Mouse (Mus musculus): ENCODE results near the gene Cdkl3. TPM values are rescaled to one million over a fixed set of nuclear protein-coding genes. Genes with fewer than 3 reads are reported as not detected.

The Cdkl3 gene
- total and polyA plus RNA-seq, 2 experiments from 2014 or later, result 35.5 to 40.4 TPM

DNA sequence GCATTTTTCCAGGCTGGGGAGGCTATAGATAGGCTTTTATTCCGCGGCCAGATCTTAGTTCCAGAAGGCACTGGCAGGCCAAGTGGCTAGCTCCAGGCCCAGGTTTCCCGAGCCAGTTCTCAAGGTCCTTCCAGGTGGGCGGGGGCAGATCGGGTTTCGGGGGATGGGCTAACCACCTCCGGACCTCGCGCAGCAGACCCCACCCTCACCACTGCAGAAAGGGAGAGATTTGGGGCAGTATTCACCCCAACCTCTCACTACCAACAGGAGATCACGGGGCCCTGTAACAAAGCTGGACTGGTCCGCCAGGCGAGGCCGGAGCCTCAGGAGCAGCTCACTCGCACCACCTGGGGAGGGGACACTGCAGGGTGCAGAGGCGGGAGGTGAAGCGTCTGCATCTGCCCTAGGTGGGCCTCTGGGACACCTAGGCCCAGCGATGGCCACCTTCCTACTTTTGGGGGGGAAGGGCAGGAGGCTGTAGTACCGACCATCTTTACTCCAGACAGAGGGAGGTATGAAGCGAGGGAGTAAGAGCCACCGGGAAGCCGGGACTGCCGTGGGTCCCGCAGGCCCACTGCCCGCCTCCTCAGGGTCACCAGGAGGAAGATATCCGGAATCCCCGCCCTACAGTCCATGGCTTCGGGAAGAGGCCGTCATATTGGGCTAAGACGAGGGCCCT is 4.3 kb upstream of the Cdkl3 start:
- Histone ChIP-seq H3K9me3 (ENCODE audit: low read length) (no peaks in the 10 kb centered on the region), H3K27ac (ENCODE audit: low read depth, low read length) (peak overlapping the region; percentile 92), H3K9ac (peak overlapping the region; percentile 97), H3K36me3 (ENCODE audit: insufficient read depth) (peaks cover 30% of the 10 kb centered on the region), H3K4me1 (ENCODE audit: insufficient read depth) (peaks cover 21% of the 10 kb centered on the region), H3K4me3 (ENCODE audit: low read depth, low read length) (peak overlapping the region; percentile 95), H3K27me3 (ENCODE audit: insufficient read depth, low read length) (no peaks in the 10 kb centered on the region), H3K4me2 (ENCODE audit: low read depth) (peak overlapping the region; percentile 83)
- DNase-seq (no peak), ATAC-seq (no peak; the same call in 1 of the 2 replicates)
- WGBS, result 2% methylated on average over 29 of the region's 29 CpGs
- TF ChIP-seq CTCF (IDR thresholded peaks at IDR 0.05; ENCODE audit: low read depth), result peak; percentile 17

DNA sequence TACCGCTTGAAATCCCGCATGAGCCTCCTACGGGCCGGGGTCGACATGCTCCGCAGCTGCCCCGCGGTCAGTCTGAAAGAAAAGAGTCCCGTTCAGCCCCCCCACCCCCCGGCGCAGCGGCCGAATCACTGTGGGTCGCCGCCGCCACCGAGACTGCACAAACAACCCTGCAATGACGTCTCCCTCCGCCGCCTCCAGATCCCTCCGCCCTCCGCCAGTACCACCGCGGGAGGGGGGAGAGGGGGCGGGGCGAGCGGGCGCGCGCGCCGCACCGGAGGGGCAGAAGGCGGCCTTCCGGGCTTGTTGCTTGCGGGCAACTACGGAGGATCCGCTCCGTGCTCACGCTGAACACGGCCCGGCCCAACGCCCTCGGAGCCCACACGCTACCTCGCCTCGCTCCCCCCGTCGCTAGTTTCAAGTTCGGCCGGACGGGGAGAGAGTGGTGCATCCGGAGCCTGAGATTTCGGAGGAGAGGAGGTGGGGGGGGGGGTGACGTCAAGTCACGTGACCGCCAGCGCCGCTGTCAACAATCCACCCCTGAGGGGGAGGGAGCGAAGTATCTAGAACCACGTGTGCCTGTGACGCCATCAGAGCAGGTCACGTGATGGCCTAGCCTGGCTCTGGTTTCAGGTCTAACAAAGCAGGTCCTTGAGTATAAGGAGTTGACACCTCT is 3.6 kb upstream of the Cdkl3 start, which contains the start of gene Ube2b:
Gene Ube2b, minus strand, starts transcription at position 473 of the 673 bp plus-strand sequence.
- Histone ChIP-seq H3K4me1 (ENCODE audit: insufficient read depth) (peaks cover 21% of the 10 kb centered on the region), H3K4me3 (ENCODE audit: low read depth, low read length) (peak within 1 kb of the TSS; percentile 95), H3K36me3 (ENCODE audit: insufficient read depth) (peaks cover 24% of the 10 kb centered on the region), H3K9me3 (ENCODE audit: low read length) (no peaks in the 10 kb centered on the region), H3K9ac (peak within 1 kb of the TSS; percentile 97), H3K27ac (ENCODE audit: low read depth, low read length) (peak within 1 kb of the TSS; percentile 92), H3K4me2 (ENCODE audit: low read depth) (peak within 1 kb of the TSS; percentile 83), H3K27me3 (ENCODE audit: insufficient read depth, low read length) (no peaks in the 10 kb centered on the region)
- ATAC-seq (peak; percentile 88), DNase-seq (peak; percentile 98)
- TF ChIP-seq CTCF (IDR thresholded peaks at IDR 0.05; ENCODE audit: low read depth), result no peak
- under 1% methylated on average over 59 of the region's 63 CpGs for WGBS

DNA sequence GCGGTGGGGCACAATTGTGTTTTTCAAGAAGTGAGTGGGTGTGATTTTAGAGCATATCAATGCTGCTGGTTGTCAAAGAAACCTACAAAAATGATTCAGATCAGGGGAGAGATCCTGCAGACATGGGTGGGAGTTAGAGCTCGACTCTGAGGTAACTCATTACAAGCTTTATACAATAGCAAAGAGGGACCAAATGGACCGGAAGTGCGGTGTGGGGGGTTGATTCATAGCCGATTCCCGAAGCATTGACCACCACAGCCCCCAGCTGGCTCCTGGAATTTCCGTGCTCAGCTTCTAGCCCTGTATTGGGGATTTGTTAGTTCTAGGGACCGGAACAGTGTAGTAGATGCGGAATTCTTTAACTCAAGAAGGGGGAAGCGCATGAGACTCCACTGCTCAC is 2.7 kb upstream of the Cdkl3 start:
- Histone ChIP-seq H3K27me3 (ENCODE audit: insufficient read depth, low read length) (no peaks in the 10 kb centered on the region), H3K4me3 (ENCODE audit: low read depth, low read length) (peak overlapping the region; percentile 95), H3K36me3 (ENCODE audit: insufficient read depth) (peaks cover 14% of the 10 kb centered on the region), H3K9me3 (ENCODE audit: low read length) (no peaks in the 10 kb centered on the region), H3K4me2 (ENCODE audit: low read depth) (peak overlapping the region; percentile 58), H3K27ac (ENCODE audit: low read depth, low read length) (peak overlapping the region; percentile 83), H3K9ac (peak overlapping the region; percentile 97; the same call in 1 of the 2 replicates), H3K4me1 (ENCODE audit: insufficient read depth) (peaks cover 21% of the 10 kb centered on the region)
- ATAC-seq (no peak), DNase-seq (no peak)
- no peak for TF ChIP-seq CTCF (IDR thresholded peaks at IDR 0.05; ENCODE audit: low read depth)
- WGBS, result 59% methylated on average over 10 of the region's 10 CpGs

DNA sequence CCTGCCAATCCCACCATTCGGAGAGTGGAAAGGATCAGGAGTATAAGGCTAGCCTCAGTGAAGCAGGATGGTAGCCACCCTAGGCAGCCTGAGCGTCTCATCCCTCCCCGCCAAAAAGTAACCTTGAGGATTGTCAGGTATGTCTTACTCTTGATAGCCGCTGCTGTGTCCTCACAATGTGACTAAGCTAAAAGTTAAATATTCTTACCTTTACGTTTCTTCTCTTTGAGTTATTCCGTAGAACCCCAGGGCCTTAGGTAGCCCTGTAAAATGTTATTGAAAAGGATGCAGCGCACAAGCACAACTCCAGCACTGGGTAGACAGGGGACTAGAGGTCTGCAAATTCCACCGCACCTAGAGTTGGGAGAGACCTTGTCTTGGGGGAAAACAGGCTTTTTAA is 2.2 kb upstream of the Cdkl3 start:
- no peak overlapping the region for H3K9ac ChIP-seq
- ATAC-seq (no peak), DNase-seq (no peak)
- H3K4me1 ChIP-seq (ENCODE audit: insufficient read depth), result peaks cover 21% of the 10 kb centered on the region
- WGBS, result 94% methylated on average over 8 of the region's 8 CpGs
- H3K9me3 ChIP-seq (ENCODE audit: low read length), result no peaks in the 10 kb centered on the region
- no peak overlapping the region for H3K4me3 ChIP-seq (ENCODE audit: low read depth, low read length)
- peaks cover 9% of the 10 kb centered on the region for H3K36me3 ChIP-seq (ENCODE audit: insufficient read depth)
- H3K4me2 ChIP-seq (ENCODE audit: low read depth), result 0 out of 2 replicates have a peak overlapping the region, but pooled peaks have one; percentile 58
- H3K27me3 ChIP-seq (ENCODE audit: insufficient read depth, low read length), result no peaks in the 10 kb centered on the region
- no peak overlapping the region for H3K27ac ChIP-seq (ENCODE audit: low read depth, low read length)
- TF ChIP-seq CTCF (IDR thresholded peaks at IDR 0.05; ENCODE audit: low read depth), result no peak

DNA sequence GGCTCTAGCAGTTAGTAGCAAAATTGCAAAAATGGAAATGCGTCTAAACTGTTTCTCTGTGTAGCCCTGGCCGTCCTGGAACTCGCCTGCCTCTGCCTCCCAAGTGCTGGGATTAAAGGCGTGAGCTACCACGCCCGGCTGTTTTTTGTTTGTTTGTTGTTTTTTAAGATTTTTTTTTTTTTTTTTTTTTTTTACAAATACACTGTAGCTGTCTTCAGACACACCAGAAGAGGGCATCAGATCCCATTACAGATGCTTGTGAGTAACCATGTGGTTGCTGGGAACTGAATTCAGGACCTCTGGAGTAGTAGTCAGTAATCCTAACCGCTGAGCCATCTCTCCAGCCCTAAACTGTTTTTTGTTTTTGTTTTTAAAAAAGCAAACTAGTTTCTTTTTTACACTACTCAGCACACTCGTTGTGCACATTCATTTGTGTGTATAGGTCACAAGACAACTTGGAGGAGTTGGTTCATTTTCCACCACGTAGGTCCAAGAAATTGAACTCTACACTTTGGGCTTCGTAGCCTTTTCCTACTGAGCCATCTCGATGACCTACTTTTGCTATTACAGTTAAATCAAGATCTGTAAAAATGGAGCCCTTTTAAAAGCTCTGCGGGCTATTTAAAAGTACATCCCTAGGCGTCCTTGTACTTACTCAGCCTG is 1.0 kb upstream of the Cdkl3 start:
- peak overlapping the region; percentile 97 for H3K4me3 ChIP-seq (ENCODE audit: low read depth, low read length)
- no peak for ATAC-seq

DNA sequence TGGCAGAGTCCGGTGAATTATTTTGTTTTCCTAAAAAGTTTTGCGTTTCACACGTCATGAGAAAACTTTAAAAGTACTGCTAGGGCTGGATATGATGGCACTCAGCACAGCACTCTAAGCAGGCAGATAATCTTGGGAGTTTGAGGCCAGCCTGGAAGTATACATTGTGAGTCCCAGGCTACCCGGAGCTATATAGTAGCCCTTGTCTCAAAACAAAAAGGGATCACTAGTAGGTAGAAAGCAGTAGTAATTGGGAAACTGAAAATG is 583 bp upstream of the Cdkl3 start:
- peak overlapping the region; percentile 72 for H3K4me2 ChIP-seq (ENCODE audit: low read depth)
- peak overlapping the region; percentile 97 for H3K4me3 ChIP-seq (ENCODE audit: low read depth, low read length)
- no peak for TF ChIP-seq CTCF (IDR thresholded peaks at IDR 0.05; ENCODE audit: low read depth)
- H3K27me3 ChIP-seq (ENCODE audit: insufficient read depth, low read length), result no peaks in the 10 kb centered on the region
- DNase-seq, result no peak
- WGBS, result 23% methylated on average over 4 of the region's 4 CpGs
- peak overlapping the region; percentile 92 for H3K9ac ChIP-seq
- H3K4me1 ChIP-seq (ENCODE audit: insufficient read depth), result peaks cover 13% of the 10 kb centered on the region
- H3K36me3 ChIP-seq (ENCODE audit: insufficient read depth), result peaks cover 4% of the 10 kb centered on the region; the same call in 1 of the 2 replicates
- no peak for ATAC-seq
- no peaks in the 10 kb centered on the region for H3K9me3 ChIP-seq (ENCODE audit: low read length)
- peak overlapping the region; percentile 93 for H3K27ac ChIP-seq (ENCODE audit: low read depth, low read length)

More for the DNA sequence above, 1.0 kb upstream of the Cdkl3 start:
- Histone ChIP-seq H3K4me2 (ENCODE audit: low read depth) (peak overlapping the region; percentile 72), H3K27me3 (ENCODE audit: insufficient read depth, low read length) (no peaks in the 10 kb centered on the region), H3K4me1 (ENCODE audit: insufficient read depth) (peaks cover 18% of the 10 kb centered on the region), H3K9ac (0 out of 2 replicates have a peak overlapping the region, but pooled peaks have one; percentile 92), H3K36me3 (ENCODE audit: insufficient read depth) (peaks cover under 1% of the 10 kb centered on the region; the same call in 1 of the 2 replicates), H3K9me3 (ENCODE audit: low read length) (no peaks in the 10 kb centered on the region), H3K27ac (ENCODE audit: low read depth, low read length) (peak overlapping the region; percentile 93; the same call in 1 of the 2 replicates)
- TF ChIP-seq CTCF (IDR thresholded peaks at IDR 0.05; ENCODE audit: low read depth), result 0 out of 2 replicates have a peak, but pooled peaks have one; percentile 4
- DNase-seq, result no peak
- 79% methylated on average over 13 of the region's 13 CpGs for WGBS
